ENCODE assay signal across 9 mouse cellular contexts in the genomic region with DNA sequence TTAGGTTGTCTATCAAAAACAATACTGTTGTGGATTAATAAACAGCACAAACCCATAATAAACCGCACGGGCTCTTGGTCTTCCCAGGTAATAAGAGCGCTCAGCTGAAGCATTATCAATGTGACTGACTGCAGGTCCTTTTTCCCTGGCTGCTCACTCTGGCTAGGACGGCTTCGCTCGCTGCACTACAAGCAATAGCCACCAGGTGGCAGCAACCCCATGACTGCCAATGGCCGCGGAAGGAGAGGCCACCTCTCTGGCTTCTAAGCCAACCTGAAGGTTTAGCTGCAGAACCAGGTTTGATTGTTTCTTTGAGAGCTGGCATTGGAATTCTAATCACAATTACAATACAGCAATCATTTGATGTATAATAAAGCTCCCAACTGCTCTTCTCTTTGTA. TPM values are rescaled to one million over a fixed set of nuclear protein-coding genes. Genes with fewer than 3 reads are reported as not detected.
DNase-seq lines count a peak whose midpoint lies in the region; ATAC-seq and TF ChIP-seq lines count a peak whose summit lies in the region.
"Had no signal": no experiment of that assay in that cellular context is flagged by ENCODE, and none has a peak within 500 bp of the region (broad histone marks: within the 10 kb centered on the region; RNA-seq: fewer than 3 reads in every experiment).

No protein-coding gene starts in this region.

- H3K4me2 ChIP-seq in heart, postnatal 0 days (ENCODE audit: low read depth, low read length), result no peak overlapping the region
- no peak overlapping the region for H3K4me2 ChIP-seq in neural tube, embryonic 15.5 days
- H3K4me2 ChIP-seq: heart, embryonic 15.5 days had no signal

- TF ChIP-seq EP300 in heart, postnatal 0 days (IDR thresholded peaks at IDR 0.05; ENCODE audit: low read depth), result no peak

- ATAC-seq in CD4-positive, CD25-positive, alpha-beta regulatory T cell, adult 4 months, result peak; percentile 86
- peak; percentile 75 for ATAC-seq in heart, postnatal 0 days (ENCODE audit: insufficient read depth, low read depth)
- peak; percentile 78; the same call in 1 of the 2 replicates for ATAC-seq in neural tube, embryonic 15.5 days (ENCODE audit: low FRiP score)

- H3K36me3 ChIP-seq in embryonic facial prominence, embryonic 10.5 days (replicated peaks), result no peaks in the 10 kb centered on the region
- H3K36me3 ChIP-seq in heart, postnatal 0 days (replicated peaks; ENCODE audit: control insufficient read depth, insufficient read depth, low read length), result no peaks in the 10 kb centered on the region
- no peaks in the 10 kb centered on the region for H3K36me3 ChIP-seq in neural tube, embryonic 15.5 days
- H3K36me3 ChIP-seq: heart, embryonic 15.5 days had no signal

- no peak overlapping the region for H3K4me3 ChIP-seq in embryonic facial prominence, embryonic 10.5 days
- H3K4me3 ChIP-seq in heart, postnatal 0 days (ENCODE audit: low read depth, low read length), result no peak overlapping the region
- no peak overlapping the region for H3K4me3 ChIP-seq in neural tube, embryonic 15.5 days (replicated peaks)
- H3K4me3 ChIP-seq: heart, embryonic 15.5 days had no signal

- no peaks in the 10 kb centered on the region for H3K4me1 ChIP-seq in embryonic facial prominence, embryonic 10.5 days
- no peaks in the 10 kb centered on the region for H3K4me1 ChIP-seq in heart, postnatal 0 days (ENCODE audit: control insufficient read depth, insufficient read depth)
- H3K4me1 ChIP-seq in neural tube, embryonic 15.5 days, result peaks cover 6% of the 10 kb centered on the region

- no peaks in the 10 kb centered on the region for H3K27me3 ChIP-seq in embryonic facial prominence, embryonic 10.5 days (replicated peaks; ENCODE audit: low read depth, poor library complexity, severe bottlenecking)
- H3K27me3 ChIP-seq in heart, postnatal 0 days (ENCODE audit: control insufficient read depth, insufficient read depth, low read length), result no peaks in the 10 kb centered on the region; the same call in 1 of the 2 replicates
- no peaks in the 10 kb centered on the region for H3K27me3 ChIP-seq in neural tube, embryonic 15.5 days (replicated peaks)
- H3K27me3 ChIP-seq: heart, embryonic 15.5 days had no signal

- peak; percentile 98 for TF ChIP-seq CTCF in heart, postnatal 0 days (IDR thresholded peaks at IDR 0.05; ENCODE audit: low read depth)

- peak; percentile 80 for DNase-seq in adrenal gland, postnatal 25 days
- peak; percentile 88 for DNase-seq in embryonic facial prominence, embryonic 10.5 days (ENCODE audit: low spot score)
- DNase-seq in heart, postnatal 0 days (ENCODE audit: low spot score), result peak; percentile 40
- DNase-seq in kidney, postnatal 25 days, result peak; percentile 74 to 80
- peak; percentile 52 to 62 for DNase-seq in lung, adult 18-20 months
- peak; percentile 19 to 29 for DNase-seq in thymus, adult 18-20 months

- no peaks in the 10 kb centered on the region for H3K9me3 ChIP-seq in embryonic facial prominence, embryonic 10.5 days
- H3K9me3 ChIP-seq in heart, postnatal 0 days (replicated peaks; ENCODE audit: control insufficient read depth, low read length), result no peaks in the 10 kb centered on the region
- no peaks in the 10 kb centered on the region for H3K9me3 ChIP-seq in neural tube, embryonic 15.5 days (replicated peaks)
- H3K9me3 ChIP-seq: heart, embryonic 15.5 days had no signal

- H3K27ac ChIP-seq in embryonic facial prominence, embryonic 10.5 days (replicated peaks), result no peak overlapping the region
- no peak overlapping the region for H3K27ac ChIP-seq in heart, postnatal 0 days (ENCODE audit: low read depth)
- no peak overlapping the region for H3K27ac ChIP-seq in neural tube, embryonic 15.5 days (replicated peaks)
- H3K27ac ChIP-seq: heart, embryonic 15.5 days had no signal

- H3K9ac ChIP-seq in heart, postnatal 0 days (replicated peaks; ENCODE audit: low read depth, low read length), result no peak overlapping the region
- H3K9ac ChIP-seq in neural tube, embryonic 15.5 days (replicated peaks), result no peak overlapping the region
- H3K9ac ChIP-seq: heart, embryonic 15.5 days had no signal

- 12% methylated on average over 8 of the region's 8 CpGs for WGBS in embryonic facial prominence, embryonic 10.5 days
- WGBS in heart, postnatal 0 days, result 6% methylated on average over 8 of the region's 8 CpGs
- WGBS in neural tube, embryonic 15.5 days, result 8% methylated on average over 8 of the region's 8 CpGs

RNA-seq across cellular contexts. Expression of a gene that starts 37.8 kb away (rescaled TPM):
- under 1 TPM; 0.25 to 0.26 TPM for polyA plus RNA-seq in CD4-positive, CD25-positive, alpha-beta regulatory T cell, adult 4 months (2017; shearing (Covaris generic))
- total RNA-seq in adrenal gland, postnatal 25 days (2021), result 0.48 and 0.58 TPM in 2 replicates
- 0.52 and 0.83 TPM in 2 replicates for polyA plus RNA-seq in embryonic facial prominence, embryonic 10.5 days (2016; fragmentation: Nextera tagmentation; extraction: Ambion mirVana)
- 2.2 and 2.6 TPM in 2 replicates for total RNA-seq in heart, postnatal 0 days (2014; rRNA removed; ENCODE audit: low replicate concordance)
- 0.56 and 0.60 TPM in 2 replicates for polyA plus RNA-seq in heart, postnatal 0 days (2015; fragmentation: Nextera tagmentation; extraction: Ambion mirVana)
- polyA plus RNA-seq in neural tube, embryonic 15.5 days (2015; fragmentation: Nextera tagmentation; extraction: Ambion mirVana), result 3.4 and 3.5 TPM in 2 replicates

RNA-seq across cellular contexts. Expression of a gene that starts 56.0 kb away (rescaled TPM):
- polyA plus RNA-seq in CD4-positive, CD25-positive, alpha-beta regulatory T cell, adult 4 months (2017; shearing (Covaris generic)), result 10 to 100 TPM; 85.0 to 94.7 TPM
- 100 and 101 TPM in 2 replicates for total RNA-seq in adrenal gland, postnatal 25 days (2021)
- polyA plus RNA-seq in embryonic facial prominence, embryonic 10.5 days (2016; fragmentation: Nextera tagmentation; extraction: Ambion mirVana), result 119 and 122 TPM in 2 replicates
- total RNA-seq in heart, postnatal 0 days (2014; rRNA removed; ENCODE audit: low replicate concordance), result 48.5 and 53.7 TPM in 2 replicates
- polyA plus RNA-seq in heart, postnatal 0 days (2015; fragmentation: Nextera tagmentation; extraction: Ambion mirVana), result 55.6 and 57.4 TPM in 2 replicates
- 144 and 163 TPM in 2 replicates for polyA plus RNA-seq in neural tube, embryonic 15.5 days (2015; fragmentation: Nextera tagmentation; extraction: Ambion mirVana)

Comparison
In these comparisons a context has a peak if more than half of its experiments do, and no peak if none do; other contexts are left out.
1. DNase-seq: peak in every context shown above with its lines; median percentile 88 in embryonic facial prominence, embryonic 10.5 days; 80 in adrenal gland, postnatal 25 days; 77 in kidney, postnatal 25 days; 57 in lung, adult 18-20 months; 40 in heart, postnatal 0 days; 24 in thymus, adult 18-20 months.